Mouse (Mus musculus) intestine, embryonic 14.5 days (tissue): ENCODE results near the gene Gpr61. TPM values are rescaled to one million over a fixed set of nuclear protein-coding genes. Genes with fewer than 3 reads are reported as not detected.

Source experiments
- ATAC-seq: fragments of 200-750 bp; cut with Nextera tagmentation; replicated peaks from 2 replicates; pipeline ENCODE4 v1.8.0; 2017; ENCODE audit warnings: low read depth, moderate number of reproducible peaks, moderate TSS enrichment, moderate library complexity; ENCODE audit not compliant: low FRiP score, low TSS enrichment
- DNase-seq: peaks from one replicate; pipeline ENCODE4 v3.0.0-alpha.2; 2018; ENCODE audit warnings: low spot score
- H3K27ac ChIP-seq: fragments of 300-500 bp; sonication (generic); 2 replicates; pipeline ENCODE4 v1.5.1; 2014; ENCODE audit warnings: low read depth, mild to moderate bottlenecking, control low read depth
- H3K27me3 ChIP-seq: fragments of 300-500 bp; sonication (generic); replicated peaks from 2 replicates; pipeline ENCODE4 v1.6.1; 2014; ENCODE audit warnings: low read length, control low read depth; ENCODE audit not compliant: control insufficient read depth, insufficient read depth
- H3K36me3 ChIP-seq: fragments of 300-500 bp; sonication (generic); 2 replicates; pipeline ENCODE4 v1.6.1; 2014; ENCODE audit warnings: low read length, control low read depth; ENCODE audit not compliant: control insufficient read depth, insufficient read depth
- H3K4me1 ChIP-seq: fragments of 300-500 bp; sonication (generic); replicated peaks from 2 replicates; pipeline ENCODE4 v1.6.1; 2014; ENCODE audit warnings: low read length, control low read depth, mixed read lengths; ENCODE audit not compliant: control insufficient read depth, insufficient read depth
- H3K4me2 ChIP-seq: fragments of 300-500 bp; sonication (generic); 2 replicates; pipeline ENCODE4 v1.6.1; 2014; ENCODE audit warnings: low read length
- H3K4me3 ChIP-seq: fragments of 300-500 bp; sonication (generic); 2 replicates; pipeline ENCODE4 v1.5.1; 2014; ENCODE audit warnings: low read depth, low read length, control low read depth, mixed read lengths
- H3K9ac ChIP-seq: fragments of 300-500 bp; sonication (generic); 2 replicates; pipeline ENCODE4 v1.6.1; 2014; ENCODE audit warnings: mild to moderate bottlenecking, low read length
- H3K9me3 ChIP-seq: fragments of 300-500 bp; sonication (generic); 2 replicates; pipeline ENCODE4 v1.6.1; 2016; ENCODE audit warnings: low read length, control low read depth; ENCODE audit not compliant: control insufficient read depth
- WGBS: fragments of 180-500 bp; shearing (Covaris S2); extraction: QIAGEN DNeasy Blood & Tissue Kit; methylation state at CpG from one replicate; pipeline ENCODE4 v1.1.7; 2014; 5-methylcytosine and 5-hydroxymethylcytosine counted together
- polyA plus RNA-seq: library from polyadenylated mRNA; unstranded; fragments of >200 nt; fragmentation: Nextera tagmentation; extraction: Ambion mirVana; gene quantifications from 2 replicates; pipeline ENCODE4 v1.2.1, GENCODE M21; 2014

The Gpr61 gene
- polyA plus RNA-seq, 1 experiment from 2014 or later: 0.04 TPM

- H3K4me2 ChIP-seq: peak within 1 kb of the TSS; percentile 89
- peak within 1 kb of the TSS; percentile 91 for H3K27ac ChIP-seq
- no peaks in the 10 kb centered on the region for H3K27me3 ChIP-seq
- peaks cover 4% of the 10 kb centered on the region; the same call in 1 of the 2 replicates for H3K36me3 ChIP-seq
- DNase-seq (peak; percentile 95), ATAC-seq (peak; percentile 94)
- H3K4me1 ChIP-seq: peaks cover 20% of the 10 kb centered on the region
- H3K9ac ChIP-seq: peak within 1 kb of the TSS; percentile 80
- peak within 1 kb of the TSS; percentile 93 for H3K4me3 ChIP-seq
- no peaks in the 10 kb centered on the region for H3K9me3 ChIP-seq
- under 1% methylated on average over 63 of the region's 63 CpGs for WGBS
These were observed 8.9 kb downstream of the Gpr61 start, which contains the start of gene Gnai3 for GRCm38 (mm10) chr3:108145534-108146445. TSS of gene Gnai3 (minus strand) at chr3:108146146.

DNA sequence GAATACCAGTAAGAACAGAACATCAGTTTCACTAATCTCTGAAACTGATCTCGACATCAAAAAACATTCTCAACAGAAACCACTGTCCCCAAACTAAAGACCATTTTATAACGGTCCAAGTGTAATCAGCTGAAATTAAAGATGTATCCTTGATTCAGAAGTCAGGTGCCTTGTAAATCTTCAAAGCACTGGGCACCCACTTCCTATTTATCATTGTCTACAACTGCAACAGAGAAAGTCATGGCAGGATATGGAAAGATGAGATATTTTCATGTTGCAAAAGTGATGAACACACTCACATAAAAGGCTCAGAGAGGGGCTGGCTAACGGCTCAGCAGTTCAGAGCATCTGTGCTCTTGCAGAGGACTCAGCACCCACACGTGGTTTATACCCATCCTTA lies 13.9 kb downstream of the Gpr61 start:
- peaks cover 9% of the 10 kb centered on the region for H3K4me1 ChIP-seq
- DNase-seq (peak; percentile 36), ATAC-seq (no peak)
- H3K36me3 ChIP-seq: peaks cover 13% of the 10 kb centered on the region; the same call in 1 of the 2 replicates
- H3K4me3 ChIP-seq: no peak overlapping the region
- WGBS: 81% methylated on average over 4 of the region's 4 CpGs
- H3K27me3 ChIP-seq: no peaks in the 10 kb centered on the region
- no peak overlapping the region for H3K4me2 ChIP-seq
- no peak overlapping the region for H3K27ac ChIP-seq
- H3K9ac ChIP-seq: no peak overlapping the region
- H3K9me3 ChIP-seq: no peaks in the 10 kb centered on the region

DNA sequence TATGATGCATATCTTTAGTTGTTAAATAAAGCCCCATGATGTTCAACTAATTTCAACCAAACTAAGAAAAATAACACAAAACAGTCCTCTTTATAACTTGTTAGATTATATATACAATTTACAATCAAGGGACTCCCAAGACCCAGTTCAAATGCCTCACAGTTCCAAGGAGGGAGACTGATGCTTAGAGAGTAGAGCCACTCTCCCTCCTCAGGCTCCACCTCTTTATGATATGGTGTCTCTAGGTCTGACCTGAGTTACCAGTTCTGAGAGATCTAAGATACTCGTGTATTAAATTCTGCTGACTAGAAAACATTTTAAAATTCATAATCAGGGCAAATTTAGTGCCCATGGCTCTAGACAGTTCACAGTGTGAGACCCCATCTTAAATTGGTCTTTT lies 15.6 kb downstream of the Gpr61 start:
- Histone ChIP-seq H3K9me3 (no peaks in the 10 kb centered on the region), H3K4me2 (no peak overlapping the region), H3K9ac (no peak overlapping the region), H3K27me3 (no peaks in the 10 kb centered on the region), H3K36me3 (peaks cover 13% of the 10 kb centered on the region; the same call in 1 of the 2 replicates), H3K4me3 (no peak overlapping the region), H3K27ac (no peak overlapping the region), H3K4me1 (no peaks in the 10 kb centered on the region; the same call in 1 of the 2 replicates)
- ATAC-seq (no peak), DNase-seq (no peak)
- WGBS: 73% methylated on average over 1 of the region's 1 CpGs

DNA sequence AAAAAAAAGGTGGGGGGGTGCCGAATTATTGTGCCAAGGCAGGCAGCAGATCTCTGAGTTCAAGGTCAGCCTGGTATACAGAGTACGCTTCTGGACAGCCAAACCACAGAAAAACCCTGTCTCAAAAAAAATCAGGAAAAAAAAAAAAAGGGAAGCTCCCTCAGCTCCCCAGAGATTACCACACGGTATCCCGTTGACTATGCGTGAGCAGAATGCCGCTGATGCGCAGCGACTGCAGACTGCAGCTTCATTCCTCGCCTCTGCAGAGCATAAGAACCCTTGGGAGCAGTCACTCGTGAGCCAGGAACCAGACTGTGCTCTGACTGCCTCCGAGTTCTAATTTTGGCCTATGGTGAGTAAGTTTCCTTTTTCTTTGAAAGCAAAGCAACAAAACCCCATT lies 20.0 kb downstream of the Gpr61 start:
- 86% methylated on average over 11 of the region's 11 CpGs for WGBS
- H3K27me3 ChIP-seq: no peaks in the 10 kb centered on the region
- no peak overlapping the region for H3K4me2 ChIP-seq

GRCm38 (mm10) chr3:108132484-108132883 lies 22.2 kb downstream of the Gpr61 start:
- no peaks in the 10 kb centered on the region for H3K27me3 ChIP-seq
- H3K9ac ChIP-seq: no peak overlapping the region
- WGBS: 89% methylated on average over 1 of the region's 1 CpGs
- peaks cover 6% of the 10 kb centered on the region; the same call in 1 of the 2 replicates for H3K4me1 ChIP-seq
- no peak overlapping the region for H3K4me2 ChIP-seq
- no peak overlapping the region for H3K27ac ChIP-seq
- H3K36me3 ChIP-seq: no peaks in the 10 kb centered on the region
- DNase-seq: peak; percentile 41
- ATAC-seq: no peak
- H3K4me3 ChIP-seq: no peak overlapping the region
- no peaks in the 10 kb centered on the region for H3K9me3 ChIP-seq

More for the DNA sequence above, 20.0 kb downstream of the Gpr61 start:
- H3K9ac ChIP-seq: no peak overlapping the region
- DNase-seq (peak; percentile 50), ATAC-seq (no peak)
- H3K9me3 ChIP-seq: no peaks in the 10 kb centered on the region
- no peak overlapping the region for H3K27ac ChIP-seq
- H3K4me1 ChIP-seq: no peaks in the 10 kb centered on the region; the same call in 1 of the 2 replicates
- H3K36me3 ChIP-seq: 0 out of 2 replicates have a peak, but pooled peaks cover 2% of the 10 kb centered on the region
- no peak overlapping the region for H3K4me3 ChIP-seq

- 0 out of 2 replicates have a peak overlapping the region, but pooled peaks have one; percentile 18 for H3K27ac ChIP-seq
- H3K9me3 ChIP-seq: no peaks in the 10 kb centered on the region
- ATAC-seq: no peak
- H3K4me1 ChIP-seq: peaks cover 6% of the 10 kb centered on the region; the same call in 1 of the 2 replicates
- 86% methylated on average over 1 of the region's 1 CpGs for WGBS
- H3K4me2 ChIP-seq: no peak overlapping the region
- peak; percentile 47 for DNase-seq
- no peaks in the 10 kb centered on the region for H3K27me3 ChIP-seq
- no peak overlapping the region for H3K9ac ChIP-seq
- no peak overlapping the region for H3K4me3 ChIP-seq
- no peaks in the 10 kb centered on the region for H3K36me3 ChIP-seq
These were observed 22.9 kb downstream of the Gpr61 start for GRCm38 (mm10) chr3:108131821-108132220.

DNA sequence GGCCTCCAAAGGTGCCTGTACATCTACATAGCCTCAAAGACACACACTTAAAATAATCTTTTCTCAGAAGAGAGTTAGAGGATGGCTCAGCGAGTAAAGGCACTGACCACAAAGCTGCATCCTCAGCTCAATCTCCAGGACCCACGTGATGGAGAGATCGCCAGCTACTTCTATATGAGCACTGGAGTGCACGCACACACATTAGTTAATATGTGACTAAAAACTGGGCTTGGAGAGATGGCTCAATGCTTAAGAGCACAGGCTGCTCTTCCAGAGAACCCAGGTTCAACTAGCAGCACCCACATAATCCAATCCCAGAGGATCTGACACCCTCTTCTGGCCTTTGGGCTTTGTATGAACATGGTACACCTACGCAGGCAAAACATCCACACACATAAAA lies 23.5 kb downstream of the Gpr61 start:
- no peaks in the 10 kb centered on the region for H3K36me3 ChIP-seq
- H3K4me2 ChIP-seq: no peak overlapping the region
- H3K9ac ChIP-seq: no peak overlapping the region
- 0 out of 2 replicates have a peak, but pooled peaks have one; percentile 41 for ATAC-seq
- WGBS: 79% methylated on average over 5 of the region's 5 CpGs
- no peaks in the 10 kb centered on the region for H3K27me3 ChIP-seq
- 0 out of 2 replicates have a peak overlapping the region, but pooled peaks have one; percentile 18 for H3K27ac ChIP-seq
- H3K4me3 ChIP-seq: no peak overlapping the region
- DNase-seq: peak; percentile 52
- peaks cover 6% of the 10 kb centered on the region; the same call in 1 of the 2 replicates for H3K4me1 ChIP-seq
- no peaks in the 10 kb centered on the region for H3K9me3 ChIP-seq

GRCm38 (mm10) chr3:108129804-108130203 lies 24.9 kb downstream of the Gpr61 start:
- no peaks in the 10 kb centered on the region for H3K9me3 ChIP-seq
- H3K4me2 ChIP-seq: no peak overlapping the region
- no peak for ATAC-seq
- no peak overlapping the region for H3K9ac ChIP-seq
- no peaks in the 10 kb centered on the region for H3K27me3 ChIP-seq
- DNase-seq: no peak
- no peak overlapping the region for H3K4me3 ChIP-seq
- WGBS: 90% methylated on average over 4 of the region's 4 CpGs
- peaks cover 6% of the 10 kb centered on the region; the same call in 1 of the 2 replicates for H3K4me1 ChIP-seq
- H3K27ac ChIP-seq: no peak overlapping the region
- H3K36me3 ChIP-seq: no peaks in the 10 kb centered on the region
